Mouse (Mus musculus): ENCODE data around the gene Eno2.

The Eno2 gene

DNA sequence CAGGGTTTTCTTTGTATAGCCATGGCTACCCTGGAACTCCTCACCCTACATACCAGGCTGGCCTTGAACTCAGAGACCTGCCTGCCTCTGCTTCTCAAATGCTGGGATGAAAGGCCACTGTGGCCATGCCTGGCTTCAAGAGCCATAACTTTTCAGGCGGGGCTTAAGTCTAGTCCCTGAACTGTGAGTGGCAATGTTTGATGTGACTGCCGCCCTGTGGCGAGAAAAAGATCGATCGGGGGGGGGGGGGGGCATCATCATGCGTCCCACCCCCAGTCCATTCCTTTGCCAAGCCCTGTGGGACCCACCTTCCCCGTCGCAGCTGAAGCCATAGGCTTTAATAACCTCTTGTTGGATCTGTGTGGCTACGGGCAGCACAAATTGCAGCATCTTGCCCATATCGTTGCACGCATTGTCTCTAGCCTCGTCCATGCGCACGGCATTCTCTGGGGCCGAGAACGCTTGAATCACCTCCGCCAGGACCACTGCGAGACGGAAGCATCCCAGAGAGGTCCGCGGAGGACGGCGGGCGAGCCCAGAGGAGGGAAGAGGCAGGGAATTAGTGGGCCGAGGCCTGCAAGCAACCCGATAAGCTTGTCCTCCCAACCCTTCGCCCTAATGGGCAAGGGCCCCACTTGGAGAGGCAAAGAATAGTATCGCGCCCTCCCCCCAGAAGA, 29.1 kb downstream of the Eno2 start:
- no peak for DNase-seq (ENCODE audit: low spot score in 2 of 2)

DNA sequence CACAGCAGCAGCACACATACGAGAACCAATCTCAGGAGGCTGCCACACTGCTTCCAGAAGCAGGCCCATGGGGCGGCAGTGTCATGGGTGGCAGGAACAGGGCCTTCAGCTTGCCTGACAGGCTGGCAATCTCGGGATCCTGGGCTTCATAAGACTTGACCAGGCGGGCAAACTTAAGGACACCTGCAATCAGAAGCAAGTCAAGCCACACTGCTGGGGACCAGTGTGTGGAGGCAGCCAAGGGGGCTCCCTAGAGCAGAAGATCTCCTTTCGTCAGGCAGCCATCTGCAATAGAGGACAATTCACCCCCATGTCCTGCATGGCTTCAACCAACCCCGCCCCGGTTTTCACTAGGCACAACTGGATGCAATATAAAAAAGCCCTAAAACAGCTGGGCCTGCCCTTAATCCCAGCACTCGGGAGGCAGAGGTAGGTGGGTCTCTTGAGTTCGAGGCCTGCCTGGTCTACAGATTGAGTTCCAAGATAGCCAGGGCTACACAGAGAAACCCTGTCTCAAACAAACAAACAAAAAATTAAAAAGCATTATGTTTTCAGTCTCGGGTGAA, 30.2 kb downstream of the Eno2 start:
- no peak for DNase-seq (ENCODE audit: low spot score in 2 of 2)

DNA sequence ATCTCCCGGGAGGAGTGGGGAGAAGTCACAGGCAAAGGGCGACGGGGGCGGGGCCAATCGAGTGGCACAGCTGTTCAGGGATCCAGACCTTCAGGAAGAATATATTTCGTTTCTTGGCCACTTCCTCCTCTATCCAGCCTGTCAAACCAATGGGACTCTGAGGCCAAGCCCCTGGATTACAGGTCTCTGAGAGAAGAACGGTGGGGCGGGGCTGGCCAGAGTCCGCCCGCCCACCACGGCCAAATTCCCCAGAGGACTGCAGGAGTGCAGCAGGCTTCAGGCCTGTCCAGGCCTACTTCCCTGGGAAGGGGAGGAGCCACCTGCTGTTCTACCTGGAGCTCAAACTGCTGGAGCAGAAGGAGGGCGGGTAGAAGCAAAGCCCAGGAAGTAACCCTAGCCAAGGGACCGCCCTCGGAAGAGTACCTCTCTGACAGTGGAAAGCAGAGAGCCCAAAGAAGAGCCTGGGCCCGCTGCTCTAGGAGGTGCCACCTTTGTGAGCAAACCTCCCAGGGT, 30.9 kb downstream of the Eno2 start, which contains the start of gene Ptpn6:
TSS of gene Ptpn6 (minus strand) at position 204 of the 513 bp plus-strand sequence.
- peak in 1 of 2 experiments; percentile 55 for DNase-seq (ENCODE audit: low spot score in 2 of 2)

DNA sequence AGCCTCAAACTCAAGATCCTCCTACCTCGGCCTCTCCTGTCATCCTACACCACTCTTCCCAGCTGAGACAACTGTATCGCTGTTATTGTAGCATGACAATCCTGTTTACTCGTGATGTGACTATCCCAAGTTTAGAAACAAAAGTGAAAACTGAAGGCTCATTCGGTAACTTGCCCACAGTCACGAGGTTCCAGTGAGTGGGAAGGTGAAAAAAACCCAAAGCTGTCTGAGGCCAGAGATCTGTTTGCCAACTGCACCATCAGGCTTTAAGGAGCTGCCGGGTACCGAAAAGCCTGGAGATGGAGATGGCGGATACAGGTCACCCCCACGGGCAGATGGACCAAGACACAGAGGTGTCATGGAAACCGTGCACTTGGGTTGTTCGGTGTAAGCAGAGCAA, 32.4 kb downstream of the Eno2 start:
- no peak for DNase-seq (ENCODE audit: low spot score in 2 of 2)

DNA sequence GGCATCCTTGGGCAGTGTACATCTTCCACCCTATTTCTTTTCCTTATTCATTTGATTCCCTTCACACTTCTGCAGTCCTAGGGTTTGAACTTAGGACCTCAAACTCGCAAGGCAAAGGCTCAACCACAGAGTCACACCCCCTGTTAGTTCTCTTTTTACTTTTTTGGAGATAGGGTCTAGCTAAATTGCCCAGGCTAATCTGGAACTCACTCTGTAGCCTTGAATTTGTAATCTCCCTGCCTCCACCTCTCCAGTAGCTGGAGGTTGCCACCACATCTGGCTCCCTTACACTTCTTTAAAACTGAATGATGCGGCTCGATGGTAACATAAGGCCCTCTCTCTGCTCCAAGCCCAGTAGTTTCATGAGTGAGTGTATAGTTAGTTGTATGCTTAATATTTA, 35.1 kb downstream of the Eno2 start:
- DNase-seq (ENCODE audit: low spot score in 2 of 2), result no peak

DNA sequence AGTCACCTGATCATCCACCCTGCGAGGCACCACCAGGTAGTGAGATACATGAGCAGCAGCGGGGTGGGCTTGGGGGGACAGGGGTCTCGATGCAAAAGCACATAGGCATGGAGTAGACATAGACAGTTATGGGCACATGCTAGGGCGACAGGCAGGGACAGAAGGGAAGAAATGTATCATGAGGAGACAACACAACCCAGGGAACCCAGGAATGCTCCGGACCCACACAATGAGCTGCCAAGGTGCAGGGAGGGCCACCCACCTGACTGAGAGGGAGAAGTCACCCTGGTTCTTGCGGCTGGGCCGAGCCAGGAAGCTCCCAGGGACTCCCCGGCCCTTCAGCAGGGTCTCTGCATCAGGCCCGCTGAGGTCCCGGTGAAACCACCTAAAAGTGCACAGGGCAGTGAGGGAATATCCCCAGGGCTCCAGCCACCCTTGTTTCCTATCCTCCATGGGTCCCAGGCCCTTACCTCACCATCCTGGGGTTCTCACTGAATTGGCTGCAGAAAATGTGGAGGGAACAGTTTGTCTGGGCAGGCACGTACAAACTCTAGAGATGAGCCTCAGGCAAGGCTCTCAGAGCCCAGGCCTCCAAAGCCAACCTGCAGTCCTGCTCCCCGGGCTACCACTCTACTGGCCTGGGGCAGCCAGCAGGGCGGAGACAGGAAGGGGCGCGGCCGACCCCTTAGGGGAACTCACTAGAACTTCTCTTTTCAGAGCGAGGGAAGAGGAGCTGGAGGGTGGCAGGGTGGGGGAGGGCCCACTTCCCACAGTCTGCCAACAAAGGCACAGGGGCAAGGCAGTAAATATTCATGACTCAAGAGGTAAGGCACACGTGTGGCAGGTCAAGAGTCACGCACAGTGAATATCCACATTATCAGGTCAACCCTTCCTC, 36.8 kb downstream of the Eno2 start:
- DNase-seq (ENCODE audit: low spot score in 2 of 2), result peak; percentile 65 to 85

DNA sequence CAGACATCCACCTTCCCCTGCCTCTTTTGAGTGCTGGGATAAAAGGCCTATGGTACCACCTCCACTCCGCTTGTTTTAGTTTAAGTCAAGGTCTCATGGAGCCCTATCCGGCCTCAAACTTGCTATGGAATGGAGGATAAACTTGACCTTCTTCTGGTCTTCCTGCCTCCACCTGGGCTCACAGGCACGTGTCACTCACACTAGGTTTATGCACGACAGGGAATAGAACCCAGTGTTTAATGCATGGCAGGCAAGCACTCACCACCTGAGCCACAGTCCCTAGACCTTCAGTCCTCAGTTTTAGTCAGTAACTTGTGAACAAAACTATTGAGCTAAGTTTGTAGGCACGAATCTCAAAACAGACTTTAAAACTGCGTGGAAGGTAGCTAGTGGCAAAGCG, 38.4 kb downstream of the Eno2 start:
- DNase-seq (ENCODE audit: low spot score in 2 of 2), result no peak

DNA sequence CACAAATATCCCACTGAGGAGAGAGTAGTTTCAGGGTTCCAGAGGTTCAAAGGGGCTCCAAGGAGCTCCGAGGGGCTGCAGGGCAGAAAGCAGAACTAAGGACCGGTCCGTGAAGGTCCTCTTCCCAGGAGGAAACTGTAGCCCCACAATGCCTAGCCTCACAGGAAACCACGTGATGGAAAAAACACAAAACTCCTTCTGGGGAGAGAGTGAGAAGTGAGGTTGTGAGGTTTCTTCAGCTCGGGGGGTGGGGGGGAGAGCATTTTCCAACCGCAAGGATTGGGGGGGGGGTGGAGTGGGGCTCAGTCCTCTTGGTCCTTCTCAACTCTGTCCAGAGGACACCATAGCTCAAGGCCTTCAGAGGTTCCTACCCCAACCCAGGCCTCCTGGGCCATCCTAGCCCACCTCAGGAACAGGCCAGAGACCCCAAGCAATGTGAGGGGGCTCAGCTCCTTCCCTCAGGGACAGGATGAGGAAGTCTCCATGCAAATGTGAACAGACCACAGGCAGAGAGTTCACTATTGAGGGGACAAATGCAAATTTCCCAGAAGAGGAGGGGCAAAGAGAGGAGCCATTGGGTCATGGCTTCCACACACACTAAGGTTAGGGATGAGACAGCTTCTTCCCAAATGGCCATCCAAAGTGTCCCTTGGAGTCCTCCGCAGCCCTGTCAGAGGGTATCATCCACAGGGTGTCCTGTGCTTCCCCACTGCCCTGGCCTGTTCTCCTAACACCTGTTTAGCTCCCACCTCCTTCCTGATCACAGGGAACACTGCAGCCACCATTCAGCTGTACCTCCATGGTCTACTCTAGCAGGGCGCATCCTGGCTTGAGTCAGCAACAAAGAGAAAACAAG, 39.4 kb downstream of the Eno2 start:
- peak; percentile 36 to 47 for DNase-seq (ENCODE audit: low spot score in 2 of 2)

DNA sequence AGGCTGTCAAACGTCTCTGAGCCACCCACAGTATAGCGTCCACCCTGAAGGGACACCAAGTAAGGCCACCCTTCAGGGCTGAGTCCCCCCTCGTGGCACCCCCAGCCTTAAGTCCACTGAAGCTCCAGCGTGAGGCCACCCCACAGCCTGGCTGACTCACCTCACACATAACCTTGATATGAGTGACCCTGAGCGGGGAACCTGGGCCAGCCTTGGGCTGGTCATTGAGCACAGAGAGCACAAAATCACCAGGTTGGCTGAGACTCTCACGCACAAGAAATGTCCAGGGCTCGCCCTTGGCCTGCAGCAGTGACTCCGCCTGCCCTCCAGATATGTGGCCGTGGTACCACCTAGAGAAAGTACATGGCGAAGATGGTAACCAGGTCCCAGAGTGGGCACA, 40.9 kb downstream of the Eno2 start:
- DNase-seq (ENCODE audit: low spot score in 2 of 2), result no peak

DNA sequence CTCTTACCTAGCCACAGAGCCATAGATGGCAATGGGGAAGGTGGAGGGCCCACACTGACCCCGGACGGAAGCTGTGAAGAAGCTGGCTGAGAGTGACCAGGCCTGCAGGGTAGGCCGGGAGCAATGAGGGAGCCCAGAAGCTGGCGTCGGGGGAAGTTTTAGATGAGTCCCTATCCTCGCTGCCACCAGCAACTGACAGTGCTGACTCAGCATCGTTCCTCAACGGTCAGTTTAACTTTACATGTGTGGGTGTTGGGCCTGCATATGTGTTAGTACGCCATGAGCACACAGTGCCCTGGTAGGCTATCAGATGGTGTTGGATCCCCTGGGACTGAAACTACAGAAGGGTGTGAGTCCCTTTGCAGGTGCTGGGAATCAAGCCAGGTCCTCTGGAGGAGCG, 45.0 kb downstream of the Eno2 start:
- DNase-seq (ENCODE audit: low spot score in 2 of 2), result no peak

DNA sequence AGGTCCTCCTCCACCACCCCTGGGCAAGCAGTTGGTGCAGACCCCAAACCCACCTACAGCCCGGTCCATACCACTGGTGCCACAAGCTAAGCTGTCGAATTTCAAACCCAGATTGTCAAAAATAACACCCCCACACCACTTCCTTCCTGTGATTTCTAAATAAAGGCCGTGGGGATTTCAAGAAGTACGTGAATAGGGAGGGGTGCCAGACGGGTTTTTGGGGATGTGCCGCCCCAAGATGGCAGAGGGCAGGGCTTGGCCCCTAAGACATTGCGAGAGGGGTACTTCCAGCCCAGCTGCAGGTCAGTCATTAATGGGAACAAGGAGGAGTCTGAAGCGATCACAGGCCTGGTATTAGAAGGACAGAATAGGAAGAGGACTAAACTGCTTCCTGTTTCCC, 45.9 kb downstream of the Eno2 start:
- no peak for DNase-seq (ENCODE audit: low spot score in 2 of 2)

DNA sequence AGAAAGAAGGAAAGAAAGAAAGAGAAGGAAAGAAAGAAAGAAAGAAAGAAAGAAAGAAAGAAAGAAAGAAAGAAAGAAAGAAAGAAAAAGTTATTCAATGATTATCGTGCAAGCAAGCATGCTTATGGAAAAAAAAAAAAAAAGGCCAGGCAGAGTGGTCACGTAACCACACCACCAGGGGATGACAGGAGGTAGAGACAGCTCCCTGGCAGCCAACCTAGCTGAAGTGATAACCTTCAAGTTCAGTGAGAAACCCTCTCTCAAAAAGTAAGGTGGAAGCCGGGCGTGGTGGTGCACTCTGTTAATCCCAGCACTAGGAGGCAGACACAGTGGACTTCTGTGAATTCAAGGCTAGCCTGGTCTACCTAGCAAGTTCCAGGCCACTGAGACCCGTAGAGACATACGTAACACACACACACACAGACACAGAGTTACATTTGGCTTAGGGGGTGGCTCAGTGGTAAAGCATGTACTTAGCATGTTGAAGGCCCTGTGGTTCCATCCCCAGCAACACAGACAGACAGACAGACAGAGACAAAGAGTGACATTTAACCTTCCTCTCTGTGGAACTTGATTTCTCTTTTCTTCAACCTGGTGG, 46.5 kb downstream of the Eno2 start:
- DNase-seq (ENCODE audit: low spot score in 2 of 2), result no peak

DNA sequence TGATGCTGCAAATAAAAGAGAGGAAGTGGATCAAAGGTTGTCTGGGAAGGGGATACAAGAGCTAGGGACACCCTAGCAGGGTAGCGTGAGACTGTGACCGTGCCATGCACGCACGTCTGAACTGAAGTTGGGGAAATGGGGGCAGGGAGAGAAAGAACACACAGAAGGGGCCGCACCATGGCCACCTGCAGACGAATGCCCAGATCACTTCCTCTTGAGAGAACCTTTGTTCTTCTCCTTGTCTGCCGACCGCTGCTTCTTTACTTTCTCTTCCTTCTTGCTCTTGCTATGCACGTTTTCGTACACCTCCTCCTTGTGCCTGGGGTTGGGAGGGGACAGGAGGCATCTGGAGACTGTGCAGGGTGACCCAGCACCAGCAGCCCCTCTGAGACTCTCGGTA, 48.6 kb downstream of the Eno2 start:
- peak; percentile 33 to 61 for DNase-seq (ENCODE audit: low spot score in 2 of 2)

DNA sequence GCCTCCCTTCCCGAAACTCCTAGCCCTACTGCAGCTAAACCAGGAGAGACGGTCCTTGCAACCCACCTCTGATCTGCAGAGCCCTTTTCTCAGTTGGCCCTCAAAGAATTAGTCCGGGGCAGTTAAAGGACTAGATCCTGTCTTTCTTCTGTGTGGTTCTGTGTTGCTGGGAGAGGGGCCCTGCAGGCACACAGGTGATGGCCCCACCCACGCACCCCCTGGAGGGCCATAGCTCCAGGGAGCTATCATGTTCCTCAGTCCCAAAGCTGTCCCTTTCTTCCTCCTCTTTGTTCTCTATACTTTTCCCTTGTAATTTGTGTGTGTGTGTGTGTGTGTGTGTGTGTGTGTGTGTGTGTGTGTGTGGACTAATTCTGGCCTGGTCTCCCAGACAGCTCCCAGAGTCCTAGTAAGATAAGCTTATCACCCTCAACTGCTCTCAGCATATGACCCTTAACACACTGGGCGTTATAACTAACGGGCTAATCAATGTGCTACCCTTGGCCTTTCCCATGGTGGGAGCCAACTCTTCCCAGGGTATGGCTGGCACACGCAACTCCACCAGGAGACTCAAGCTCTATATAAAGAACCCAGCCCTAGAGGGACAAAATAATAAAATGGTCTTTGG, 50.0 kb downstream of the Eno2 start:
- DNase-seq (ENCODE audit: low spot score in 2 of 2), result peak; percentile 40 to 58

DNA sequence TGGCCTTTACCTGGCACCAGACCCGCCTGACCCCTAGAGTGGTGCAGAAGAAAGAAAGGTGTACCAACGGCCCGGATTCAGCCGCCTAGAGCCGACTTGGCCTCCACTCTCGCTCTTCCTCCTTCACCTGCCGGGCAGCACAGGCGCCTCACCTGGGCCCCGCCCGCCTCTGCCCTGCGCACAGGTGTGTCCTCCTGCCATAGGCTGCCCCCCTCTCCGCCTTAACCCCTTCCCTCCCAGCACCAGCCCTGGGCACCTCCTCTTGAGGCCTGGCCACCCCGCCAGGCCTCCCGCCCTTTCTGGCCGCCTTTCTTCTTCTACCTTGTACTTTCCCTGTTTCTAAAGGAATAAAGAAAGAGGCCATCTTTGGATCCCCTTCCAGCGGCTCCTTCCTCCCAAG, 50.8 kb downstream of the Eno2 start:
- DNase-seq (ENCODE audit: low spot score in 2 of 2), result no peak

DNA sequence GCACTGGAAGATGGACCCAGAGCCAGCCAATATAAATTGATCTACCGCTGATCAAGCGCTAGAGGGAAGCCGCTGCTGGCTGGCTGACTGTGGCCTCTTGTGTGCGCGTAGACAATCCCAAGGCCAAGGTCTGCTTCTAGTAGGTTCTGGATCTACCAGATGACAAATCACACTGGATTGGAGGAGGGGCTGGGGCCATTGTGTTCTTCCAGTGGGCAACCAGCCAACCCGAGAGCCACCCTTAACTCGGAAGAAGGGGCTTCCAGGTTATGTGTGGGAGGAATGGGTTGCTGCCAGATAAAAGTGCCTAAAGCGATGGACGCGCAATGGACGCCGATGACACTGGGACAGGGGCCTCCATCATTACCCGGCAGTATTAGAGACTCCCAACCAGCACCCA, 51.5 kb downstream of the Eno2 start:
- no peak for DNase-seq (ENCODE audit: low spot score in 2 of 2)

DNA sequence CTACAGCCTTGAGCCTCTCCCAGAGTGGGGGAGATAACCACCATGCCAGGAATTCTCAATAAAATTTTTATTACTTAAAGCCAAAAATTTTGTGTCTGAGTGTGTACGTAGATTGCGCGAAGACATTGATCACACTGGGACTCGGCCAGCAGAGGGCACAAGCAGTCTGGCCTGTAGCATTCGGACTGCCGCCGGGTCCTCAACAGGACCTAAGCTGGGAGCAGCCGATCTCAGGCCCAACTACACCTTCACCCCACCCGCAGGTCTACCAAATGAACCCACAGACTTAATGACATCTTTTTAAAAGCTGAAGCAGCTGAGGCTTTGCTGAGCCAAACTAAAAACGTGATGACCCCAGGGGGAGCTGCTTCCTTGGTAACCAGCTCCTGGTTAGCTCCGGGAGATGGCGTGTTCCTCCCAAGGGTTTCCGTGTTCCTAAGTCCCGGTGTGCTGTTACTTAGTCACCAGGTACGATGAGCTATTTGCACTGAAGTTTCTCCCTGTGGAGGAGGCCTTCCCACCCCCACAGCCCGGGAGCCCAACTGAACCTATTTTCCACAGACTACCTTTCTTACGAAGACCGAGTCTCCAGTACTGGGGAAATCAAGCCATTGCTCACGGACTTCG, 52.5 kb downstream of the Eno2 start:
- DNase-seq (ENCODE audit: low spot score in 2 of 2), result peak; percentile 31 to 72

DNA sequence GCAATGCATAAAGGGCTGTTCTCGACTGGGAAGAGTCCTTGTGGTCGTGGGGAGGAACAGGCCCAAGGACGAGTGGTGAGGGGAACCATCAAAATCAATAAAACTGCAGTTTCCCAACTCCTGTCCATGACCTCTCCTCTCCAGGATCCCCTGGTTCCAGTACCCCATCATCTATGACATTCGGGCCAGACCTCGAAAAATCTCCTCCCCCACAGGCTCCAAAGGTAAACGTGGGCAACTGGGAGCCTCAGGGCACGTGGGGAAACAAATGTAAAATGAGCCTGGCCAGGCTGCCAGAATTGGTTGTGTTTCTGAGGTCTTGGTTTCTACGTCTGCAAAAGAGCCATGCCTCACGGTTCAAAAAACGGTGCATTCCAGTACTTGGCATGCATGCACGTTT, 56.6 kb downstream of the Eno2 start:
- no peak for DNase-seq (ENCODE audit: low spot score in 2 of 2)

DNA sequence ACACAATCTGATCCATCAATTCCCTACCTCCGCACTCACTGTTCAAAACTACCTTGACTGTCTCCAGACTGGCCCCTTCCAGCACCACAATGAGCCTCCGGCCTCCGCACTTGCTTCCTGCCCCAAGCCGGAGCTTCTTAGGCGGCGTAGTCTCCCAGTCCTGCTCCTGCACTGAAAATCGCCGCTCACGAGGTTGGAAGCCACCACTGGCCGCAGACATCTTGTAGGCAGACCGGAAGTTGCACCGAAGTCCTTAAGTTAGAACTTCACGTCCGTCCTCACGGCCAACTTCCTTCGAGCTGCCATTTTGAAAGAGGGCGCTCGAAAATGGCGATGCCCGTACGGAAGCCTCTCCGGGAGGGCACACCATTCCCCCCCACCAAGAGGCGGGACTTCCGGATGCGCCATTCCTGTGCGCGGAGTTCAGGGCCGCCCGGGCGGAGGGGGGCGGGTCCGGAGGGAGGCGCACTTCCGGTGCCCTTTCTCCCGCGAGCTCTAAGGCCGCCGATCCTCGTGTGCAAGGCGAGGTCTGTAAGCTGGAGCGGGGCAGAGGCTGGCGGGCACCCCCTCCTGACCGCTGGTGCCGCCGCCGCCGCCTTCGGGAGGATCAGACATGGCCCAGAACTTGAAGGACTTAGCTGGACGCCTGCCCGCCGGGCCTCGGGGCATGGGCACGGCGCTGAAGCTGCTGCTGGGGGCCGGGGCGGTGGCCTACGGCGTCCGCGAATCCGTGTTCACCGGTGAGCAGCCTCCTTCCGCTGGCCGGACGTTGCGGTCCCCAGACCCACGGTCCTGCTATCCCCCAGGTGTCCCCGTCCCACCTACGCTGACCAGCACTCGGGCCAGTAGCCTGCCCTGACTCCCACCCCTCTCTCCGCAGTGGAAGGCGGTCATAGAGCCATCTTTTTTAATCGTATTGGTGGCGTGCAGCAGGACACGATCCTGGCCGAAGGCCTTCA, 57.4 kb downstream of the Eno2 start, which contains the start of the genes Emg1 and Phb2:
TSS of gene Emg1 (minus strand) at position 355 of the 959 bp plus-strand sequence.
TSS of gene Phb2 (plus strand) at position 513 of the 959 bp plus-strand sequence.
- peak; percentile 93 to 99 for DNase-seq (ENCODE audit: low spot score in 2 of 2)

Measured in spleen, postnatal 10 days (tissue).